Mouse (Mus musculus) sigmoid colon, adult 10 weeks (tissue): Measurements from ENCODE around the gene Rxylt1. TPM values are rescaled to one million over a fixed set of nuclear protein-coding genes. Genes with fewer than 3 reads are reported as not detected.

ENCODE experiments used
- polyA plus RNA-seq: library from polyadenylated mRNA; stranded (reverse); fragments of 350-450 nt; fragmentation: Illumina TruSeq; extraction: RNeasy Lipid Tissue Mini Kit (QIAGEN cat#74804); gene quantifications from one replicate; pipeline ENCODE4 v1.2.3, GENCODE M21; 2014; ENCODE audit warnings: low read depth, low replicate concordance

Gene Rxylt1
- 104 TPM for polyA plus RNA-seq

GRCm38 (mm10) chr10:122096980-122097844, at the start of gene Rxylt1:
Rxylt1 (minus strand) TSS chr10:122097371.

GRCm38 (mm10) chr10:122046904-122047726, 50.1 kb downstream of the Rxylt1 start, which contains the start of gene Srgap1:
Srgap1 (minus strand) TSS chr10:122047315.

Other genes starting within 250 kb of the Rxylt1 start
- 12.3 TPM for gene Srgap1, start 50.1 kb downstream of the Rxylt1 start, polyA plus RNA-seq